Mouse (Mus musculus) olfactory bulb, adult 2 months (tissue): ENCODE measurements around the gene Snrpg.

Source experiments
- CTCF ChIP-seq: fragments of 200-500 bp; IDR thresholded peaks from 2 replicates; pipeline ENCODE4 v1.5.1; 2012; ENCODE audit warnings: low read depth, mild to moderate bottlenecking, low read length, moderate library complexity; ENCODE audit not compliant: insufficient read depth
- POLR2A ChIP-seq: fragments of 200-500 bp; IDR thresholded peaks from 2 replicates; pipeline ENCODE4 v1.6.1; 2012; ENCODE audit warnings: mild to moderate bottlenecking, low read depth, low read length, moderate library complexity; ENCODE audit not compliant: insufficient read depth

DNA sequence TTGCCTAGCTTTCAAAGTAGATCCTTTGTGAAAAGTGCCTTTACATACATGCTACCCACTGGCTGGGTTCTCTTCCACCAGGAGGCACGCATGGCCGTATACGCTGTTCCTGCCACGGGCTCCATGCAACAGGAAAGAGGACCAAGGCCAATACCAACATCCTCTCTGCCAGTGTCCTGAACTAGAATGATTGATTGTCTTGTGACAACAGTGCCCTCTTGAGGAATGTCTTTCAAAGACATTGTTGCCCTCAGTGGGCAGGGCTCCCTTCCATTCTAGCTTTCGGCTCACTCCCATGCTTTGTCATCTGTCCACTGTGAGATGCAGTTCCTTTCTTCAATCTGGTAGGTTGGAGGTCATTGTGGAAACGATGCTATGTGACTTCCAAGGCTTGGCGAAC, 21.8 kb upstream of the Snrpg start:
- TF ChIP-seq CTCF, result no peak
- TF ChIP-seq POLR2A, result no peak
